Mouse (Mus musculus) ovary, adult 18-20 months (tissue): ENCODE data around the gene Igf2bp3.
"Not testable (repeated sequence)": the region's sequence is repeated elsewhere in the genome, so short reads cannot be mapped to it uniquely, and the experiment has no call there.

ENCODE experiments used
- DNase-seq: peaks from one replicate; pipeline ENCODE4 v3.0.0; 2022; ENCODE audit warnings: low spot score, mixed read lengths

Gene Igf2bp3

GRCm38 (mm10) chr6:49214928-49215747 lies at the start of gene Igf2bp3:
Gene Igf2bp3, minus strand, starts transcription at chr6:49214957.
- DNase-seq: no peak

- not testable (repeated sequence) for DNase-seq
Measured at GRCm38 (mm10) chr6:49264446-49264845, 49.7 kb upstream of the Igf2bp3 start.

- peak; percentile 93 for DNase-seq
Measured at GRCm38 (mm10) chr6:49263847-49264243, 49.1 kb upstream of the Igf2bp3 start, which contains the start of gene Tra2a. Gene Tra2a, minus strand, starts transcription at chr6:49264033.

GRCm38 (mm10) chr6:49263081-49263846 lies 48.5 kb upstream of the Igf2bp3 start:
- peak; percentile 13 for DNase-seq

GRCm38 (mm10) chr6:49262421-49262820 lies 47.7 kb upstream of the Igf2bp3 start:
- DNase-seq: no peak

- DNase-seq: no peak
Measured at GRCm38 (mm10) chr6:49259711-49260110, 45.0 kb upstream of the Igf2bp3 start.

GRCm38 (mm10) chr6:49257880-49258279 lies 43.1 kb upstream of the Igf2bp3 start:
- DNase-seq: no peak

- no peak for DNase-seq
Measured at GRCm38 (mm10) chr6:49252207-49252606, 37.5 kb upstream of the Igf2bp3 start.

- DNase-seq: no peak
Measured at GRCm38 (mm10) chr6:49251199-49251598, 36.4 kb upstream of the Igf2bp3 start.

- no peak for DNase-seq
Measured at GRCm38 (mm10) chr6:49247246-49247645, 32.5 kb upstream of the Igf2bp3 start.

GRCm38 (mm10) chr6:49242331-49242730 lies 27.6 kb upstream of the Igf2bp3 start:
- no peak for DNase-seq

GRCm38 (mm10) chr6:49241562-49241961 lies 26.8 kb upstream of the Igf2bp3 start:
- DNase-seq: no peak

GRCm38 (mm10) chr6:49236331-49236730 lies 21.6 kb upstream of the Igf2bp3 start:
- DNase-seq: peak; percentile 98

- no peak for DNase-seq
Measured at GRCm38 (mm10) chr6:49233356-49233755, 18.6 kb upstream of the Igf2bp3 start.

GRCm38 (mm10) chr6:49228126-49228679 lies 13.4 kb upstream of the Igf2bp3 start:
- DNase-seq: no peak

- no peak for DNase-seq
Measured at GRCm38 (mm10) chr6:49227184-49227735, 12.5 kb upstream of the Igf2bp3 start.

- DNase-seq: no peak
Measured at GRCm38 (mm10) chr6:49225728-49226123, 11.0 kb upstream of the Igf2bp3 start.

GRCm38 (mm10) chr6:49224923-49225727 lies 10.4 kb upstream of the Igf2bp3 start:
- no peak for DNase-seq

GRCm38 (mm10) chr6:49221906-49222305 lies 7.1 kb upstream of the Igf2bp3 start:
- no peak for DNase-seq

- no peak for DNase-seq
Measured at GRCm38 (mm10) chr6:49219920-49220604, 5.3 kb upstream of the Igf2bp3 start.

GRCm38 (mm10) chr6:49219001-49219560 lies 4.3 kb upstream of the Igf2bp3 start:
- DNase-seq: no peak
